Mouse (Mus musculus) forebrain, postnatal 0 days (tissue): ENCODE measurements at regions not wholly inside any gene's neighbourhood (a gene's known extent, or its start where the extent isn't known, plus 50 kb on each side); places are given as distances from the start of the nearest gene placed in this dataset.

ENCODE experiments used
- ATAC-seq: fragments of 200-750 bp; cut with Nextera tagmentation; 2 replicates; pipeline ENCODE4 v1.8.0; 2017; ENCODE audit warnings: mild to moderate bottlenecking, moderate library complexity
- DNase-seq: peaks from one replicate; pipeline ENCODE4 v3.0.0-alpha.2; 2015
- H3K27ac ChIP-seq: fragments of 300-500 bp; sonication (generic); 2 replicates; pipeline ENCODE4 v1.5.1; 2014; ENCODE audit warnings: low read depth, mild to moderate bottlenecking, antibody characterized with exemption, low read length, moderate library complexity, mixed read lengths
- H3K27me3 ChIP-seq: fragments of 300-500 bp; sonication (generic); 2 replicates; pipeline ENCODE4 v1.6.1; 2014; ENCODE audit warnings: mild to moderate bottlenecking, low read length, mixed read lengths; ENCODE audit not compliant: insufficient read depth
- H3K36me3 ChIP-seq: fragments of 300-500 bp; sonication (generic); 2 replicates; pipeline ENCODE4 v1.6.1; 2014; ENCODE audit warnings: mild to moderate bottlenecking, moderate library complexity; ENCODE audit not compliant: insufficient read depth
- H3K4me1 ChIP-seq: fragments of 300-500 bp; sonication (generic); 2 replicates; pipeline ENCODE4 v1.6.1; 2014; ENCODE audit warnings: antibody characterized with exemption; ENCODE audit not compliant: insufficient read depth
- H3K4me2 ChIP-seq: fragments of 300-500 bp; sonication (generic); 2 replicates; pipeline ENCODE4 v1.6.1; 2014; ENCODE audit warnings: low read depth, mild to moderate bottlenecking, moderate library complexity
- H3K4me3 ChIP-seq: fragments of 300-500 bp; sonication (generic); 2 replicates; pipeline ENCODE4 v1.5.1; 2014; ENCODE audit warnings: low read depth, low read length, mixed read lengths
- H3K9ac ChIP-seq: fragments of 300-500 bp; sonication (generic); 2 replicates; pipeline ENCODE4 v1.6.1; 2014; ENCODE audit warnings: mild to moderate bottlenecking
- H3K9me3 ChIP-seq: fragments of 300-500 bp; sonication (generic); 2 replicates; pipeline ENCODE4 v1.6.1; 2016; ENCODE audit warnings: low read length
- CTCF ChIP-seq: sonication (generic); IDR thresholded peaks from 2 replicates; pipeline ENCODE4 v1.5.1; 2016; ENCODE audit warnings: antibody characterized with exemption, control low read depth, low read depth
- WGBS: fragments of 180-500 bp; shearing (Covaris S2); extraction: QIAGEN DNeasy Blood & Tissue Kit; methylation state at CpG from one replicate; pipeline ENCODE4 v1.1.7; 2014; 5-methylcytosine and 5-hydroxymethylcytosine counted together

DNA sequence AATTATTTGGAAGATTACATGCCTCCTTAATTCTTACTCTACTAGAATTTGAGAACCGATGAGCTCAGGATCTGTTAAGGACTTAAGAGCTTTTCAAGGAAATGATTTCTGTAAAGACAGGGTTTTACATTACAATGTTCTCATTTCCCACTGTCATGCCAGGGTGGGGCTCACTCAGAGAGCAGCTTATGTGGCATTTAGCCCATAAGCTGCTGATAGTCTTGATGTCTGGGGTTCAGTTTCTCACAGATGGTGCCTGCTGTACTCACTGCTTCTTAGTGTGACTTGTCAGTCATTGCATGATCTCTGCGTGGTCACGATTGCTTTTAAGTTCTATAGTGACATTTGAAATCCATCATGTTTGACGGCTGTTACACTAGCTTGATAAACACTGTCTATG, 484.8 kb downstream of the Pcdh17 start:
- Histone ChIP-seq H3K27ac (no peak overlapping the region), H3K9me3 (no peaks in the 10 kb centered on the region), H3K4me3 (no peak overlapping the region), H3K9ac (no peak overlapping the region), H3K4me1 (no peaks in the 10 kb centered on the region), H3K4me2 (no peak overlapping the region), H3K27me3 (no peaks in the 10 kb centered on the region), H3K36me3 (no peaks in the 10 kb centered on the region)
- 39% methylated on average over 4 of the region's 4 CpGs for WGBS
- peak; percentile 73; the same call in 1 of the 2 replicates for ATAC-seq
- DNase-seq, result peak; percentile 6
- no peak for TF ChIP-seq CTCF

DNA sequence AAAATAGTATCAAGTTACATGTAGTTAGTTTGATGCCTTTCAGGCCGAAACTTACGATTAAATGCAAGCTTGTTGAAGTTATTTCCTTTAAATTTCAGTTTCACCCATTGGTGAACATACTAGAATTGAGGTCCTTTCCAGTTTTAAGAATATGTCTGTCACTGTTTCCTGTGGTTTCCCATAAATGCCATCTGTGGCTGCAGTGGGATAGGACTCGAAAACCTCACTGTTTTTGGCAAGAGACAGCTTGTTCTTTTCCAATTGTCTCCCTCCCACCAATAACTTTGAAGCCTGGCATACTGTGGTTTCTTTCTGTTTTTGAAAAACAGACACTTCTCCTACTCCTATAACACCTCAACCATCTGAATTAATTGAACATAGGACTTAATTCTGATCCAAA, 490.7 kb downstream of the Pcdh17 start:
- H3K27ac ChIP-seq, result no peak overlapping the region
- H3K4me3 ChIP-seq, result no peak overlapping the region
- no peaks in the 10 kb centered on the region for H3K9me3 ChIP-seq
- H3K4me1 ChIP-seq, result no peaks in the 10 kb centered on the region
- ATAC-seq, result no peak
- TF ChIP-seq CTCF, result no peak
- no peak overlapping the region for H3K9ac ChIP-seq
- DNase-seq, result no peak
- H3K4me2 ChIP-seq, result no peak overlapping the region
- 64% methylated on average over 3 of the region's 3 CpGs for WGBS
- H3K36me3 ChIP-seq, result no peaks in the 10 kb centered on the region
- no peaks in the 10 kb centered on the region for H3K27me3 ChIP-seq

DNA sequence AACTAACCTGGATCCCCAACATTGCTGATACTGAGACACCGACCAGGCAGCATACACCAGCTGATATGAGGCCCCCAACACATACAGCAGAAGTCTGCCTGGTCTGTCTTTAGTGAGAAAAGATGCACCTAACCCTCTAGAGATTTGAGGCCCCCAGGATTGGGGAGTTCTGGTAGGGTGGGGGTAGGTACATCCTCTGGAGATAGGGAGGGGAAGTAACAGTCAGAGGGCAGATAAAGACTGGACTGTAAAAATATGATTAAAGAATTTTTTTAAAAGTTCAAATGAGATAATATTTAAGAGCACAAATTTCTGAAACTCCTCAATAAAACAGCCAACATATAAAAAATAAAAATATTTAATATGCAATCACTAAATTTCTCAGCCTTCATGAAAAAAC, 511.9 kb downstream of the Pcdh17 start:
- no peaks in the 10 kb centered on the region for H3K36me3 ChIP-seq
- H3K27ac ChIP-seq, result no peak overlapping the region
- 85% methylated on average over 1 of the region's 1 CpGs for WGBS
- DNase-seq (no peak), ATAC-seq (no peak)
- H3K9ac ChIP-seq, result no peak overlapping the region
- H3K9me3 ChIP-seq, result no peaks in the 10 kb centered on the region
- no peaks in the 10 kb centered on the region for H3K4me1 ChIP-seq
- no peaks in the 10 kb centered on the region for H3K27me3 ChIP-seq
- H3K4me2 ChIP-seq, result no peak overlapping the region
- no peak overlapping the region for H3K4me3 ChIP-seq
- TF ChIP-seq CTCF, result no peak

DNA sequence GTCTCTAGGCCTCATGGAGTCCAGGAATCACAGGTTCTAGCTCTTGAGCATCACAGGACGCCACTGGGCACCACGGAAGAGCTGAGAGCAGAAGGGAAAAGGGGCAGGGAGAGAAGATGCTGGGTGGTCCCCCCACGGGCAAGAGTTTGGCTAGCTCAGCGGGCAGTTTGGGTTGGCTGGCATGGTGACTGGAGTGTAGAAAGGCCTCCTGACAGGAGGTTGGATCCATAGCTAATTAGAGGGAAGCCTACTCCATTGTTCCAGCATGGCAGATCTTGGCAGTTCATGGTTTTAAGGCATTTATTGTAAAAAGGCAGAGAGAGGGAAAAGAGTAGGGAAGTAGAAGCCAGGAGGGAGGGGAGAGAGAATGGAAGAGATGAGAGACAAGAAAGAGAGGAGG, 544.4 kb downstream of the Pcdh17 start:
- DNase-seq (peak; percentile 18), ATAC-seq (peak; percentile 59)
- Histone ChIP-seq H3K4me2 (no peak overlapping the region), H3K9ac (no peak overlapping the region), H3K4me3 (no peak overlapping the region), H3K27me3 (no peaks in the 10 kb centered on the region), H3K9me3 (no peaks in the 10 kb centered on the region), H3K27ac (no peak overlapping the region), H3K36me3 (no peaks in the 10 kb centered on the region), H3K4me1 (no peaks in the 10 kb centered on the region)
- WGBS, result 46% methylated on average over 4 of the region's 4 CpGs
- TF ChIP-seq CTCF, result no peak

DNA sequence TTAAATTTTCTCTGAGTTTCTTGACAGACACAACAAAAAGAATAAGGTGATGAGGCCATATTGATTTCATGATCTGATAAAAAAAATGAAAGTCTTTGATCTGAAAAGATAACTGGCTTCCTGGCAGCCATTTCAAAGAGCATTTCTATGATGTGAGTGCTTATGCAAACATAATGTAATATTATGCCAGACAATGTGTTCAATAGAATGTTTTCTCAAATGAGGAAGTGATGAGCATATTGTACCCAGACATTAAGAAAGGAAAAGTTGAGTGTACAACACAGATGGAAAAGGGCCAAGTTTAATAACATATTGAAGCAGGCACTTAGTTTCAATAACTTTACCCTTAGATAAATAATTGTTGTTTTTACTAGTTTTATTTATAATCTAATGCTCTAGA, 569.0 kb downstream of the Pcdh17 start:
- H3K36me3 ChIP-seq, result no peaks in the 10 kb centered on the region
- H3K27ac ChIP-seq, result no peak overlapping the region
- no peak overlapping the region for H3K4me3 ChIP-seq
- no peak for TF ChIP-seq CTCF
- no peak overlapping the region for H3K4me2 ChIP-seq
- no peaks in the 10 kb centered on the region for H3K4me1 ChIP-seq
- H3K9ac ChIP-seq, result no peak overlapping the region
- DNase-seq (peak; percentile 1), ATAC-seq (no peak)
- no peaks in the 10 kb centered on the region for H3K27me3 ChIP-seq
- no peaks in the 10 kb centered on the region for H3K9me3 ChIP-seq
